Mouse (Mus musculus) megakaryocyte progenitor cell, adult 5-6 weeks (primary cell): ENCODE results near the gene Fbxw5. TPM values are rescaled to one million over a fixed set of nuclear protein-coding genes. Genes with fewer than 3 reads are reported as not detected.
A peak's percentile ranks its signal among the peaks of the same experiment; 100 is the strongest.

Source experiments
- ATAC-seq: replicated peaks from 2 replicates; pipeline ENCODE4 v1.8.0; 2016; ENCODE audit warnings: mild to moderate bottlenecking, moderate TSS enrichment, inconsistent platforms; ENCODE audit not compliant: poor library complexity
- total RNA-seq, 2 experiments: library from RNA; stranded (forward) in 1 of 2; stranded (reverse) in 1 of 2; fragments of 157-497, 149-512 nt in 1 of 2; fragments of 200-1000 nt in 1 of 2; gene quantifications; 2 replicates each; pipeline versions ENCODE4 v1.2.3 to v1.2.4; 2015 to 2017

The Fbxw5 gene
- total RNA-seq (2015) (27.1 and 27.6 TPM in 2 replicates), total RNA-seq (2017) (25.1 and 27.4 TPM in 2 replicates)

- ATAC-seq, result peak; percentile 84
Measured at GRCm38 (mm10) chr2:25500576-25501405, at the start of gene Fbxw5. Gene Fbxw5, plus strand, starts transcription at chr2:25500750.

DNA sequence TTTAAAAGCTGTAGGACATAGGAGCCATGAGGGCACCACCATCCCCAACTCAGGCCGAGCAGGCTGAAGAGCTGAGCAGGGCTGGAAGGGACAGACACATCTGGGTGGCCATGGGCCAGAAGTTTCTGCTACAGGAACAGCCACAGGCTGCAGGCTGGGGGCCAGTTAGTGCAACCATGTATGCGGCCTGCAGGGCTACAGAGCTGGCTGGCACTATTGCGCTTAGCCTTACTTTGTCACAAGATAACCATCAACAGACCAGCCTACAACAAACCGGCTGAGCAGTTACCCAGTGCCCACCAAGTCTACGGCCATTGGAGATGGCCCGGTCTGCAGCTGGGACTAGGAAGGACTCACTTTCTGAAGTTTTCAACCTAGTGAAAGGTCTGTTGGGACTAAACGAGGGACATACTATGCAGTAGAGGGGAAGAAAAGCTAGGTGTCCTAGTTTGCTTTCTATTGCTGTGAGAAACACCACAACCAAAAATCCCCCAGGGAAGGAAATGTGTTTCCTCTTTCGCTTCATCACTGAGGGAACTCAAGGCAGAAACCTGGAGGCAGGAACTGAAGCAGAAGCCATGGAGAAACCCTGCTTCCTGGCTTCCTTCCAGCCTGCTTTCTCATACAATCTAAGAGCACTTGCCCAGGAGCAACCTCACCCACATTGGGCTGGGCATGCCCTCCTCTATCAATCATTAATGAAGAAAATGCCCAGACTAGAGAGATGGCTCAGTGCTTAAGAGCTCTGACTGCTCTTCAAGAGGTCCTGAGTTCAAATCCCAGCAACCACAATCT lies 49.5 kb upstream of the Fbxw5 start:
- peak; percentile 70 for ATAC-seq

GRCm38 (mm10) chr2:25452951-25453350 lies 47.6 kb upstream of the Fbxw5 start:
- no peak for ATAC-seq

DNA sequence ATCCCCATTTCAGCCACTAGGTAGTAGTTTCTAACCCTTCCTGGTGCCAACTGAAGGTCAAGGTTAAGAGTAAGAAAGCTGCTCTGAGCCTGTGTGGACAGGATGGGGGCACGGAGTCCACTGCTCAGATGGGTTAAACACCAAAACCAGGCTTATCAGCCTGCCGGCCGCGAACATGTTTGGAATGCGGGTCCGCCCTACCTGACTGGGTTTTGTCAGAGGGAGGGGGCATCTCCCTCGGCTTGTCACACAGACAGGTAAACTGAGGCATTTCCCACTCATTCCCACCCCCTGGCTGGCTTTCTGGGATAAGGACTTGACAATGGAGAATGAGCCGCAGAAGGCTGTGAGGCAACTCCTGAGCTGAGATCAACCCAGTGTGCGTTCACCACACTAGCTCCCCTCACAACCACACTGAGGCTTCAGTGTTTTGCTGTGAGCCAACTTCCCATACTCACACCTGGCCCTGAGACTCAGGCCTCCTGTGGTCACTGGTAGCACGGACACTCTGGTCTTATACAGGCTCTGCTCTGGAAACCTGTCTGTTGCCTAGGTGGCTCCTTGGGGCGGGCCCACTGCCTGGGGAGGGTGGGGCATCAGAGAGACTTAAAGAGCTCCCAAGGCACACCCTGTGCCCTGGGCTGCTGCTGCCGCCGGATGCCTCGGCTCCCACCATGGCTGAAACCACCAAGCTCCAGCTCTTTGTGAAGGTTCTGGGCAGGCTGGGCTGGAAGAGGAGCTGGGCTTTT lies 44.2 kb upstream of the Fbxw5 start, which contains the start of gene Clic3:
Gene Clic3, plus strand, starts transcription at position 634 of the 749 bp plus-strand sequence.
- no peak for ATAC-seq

DNA sequence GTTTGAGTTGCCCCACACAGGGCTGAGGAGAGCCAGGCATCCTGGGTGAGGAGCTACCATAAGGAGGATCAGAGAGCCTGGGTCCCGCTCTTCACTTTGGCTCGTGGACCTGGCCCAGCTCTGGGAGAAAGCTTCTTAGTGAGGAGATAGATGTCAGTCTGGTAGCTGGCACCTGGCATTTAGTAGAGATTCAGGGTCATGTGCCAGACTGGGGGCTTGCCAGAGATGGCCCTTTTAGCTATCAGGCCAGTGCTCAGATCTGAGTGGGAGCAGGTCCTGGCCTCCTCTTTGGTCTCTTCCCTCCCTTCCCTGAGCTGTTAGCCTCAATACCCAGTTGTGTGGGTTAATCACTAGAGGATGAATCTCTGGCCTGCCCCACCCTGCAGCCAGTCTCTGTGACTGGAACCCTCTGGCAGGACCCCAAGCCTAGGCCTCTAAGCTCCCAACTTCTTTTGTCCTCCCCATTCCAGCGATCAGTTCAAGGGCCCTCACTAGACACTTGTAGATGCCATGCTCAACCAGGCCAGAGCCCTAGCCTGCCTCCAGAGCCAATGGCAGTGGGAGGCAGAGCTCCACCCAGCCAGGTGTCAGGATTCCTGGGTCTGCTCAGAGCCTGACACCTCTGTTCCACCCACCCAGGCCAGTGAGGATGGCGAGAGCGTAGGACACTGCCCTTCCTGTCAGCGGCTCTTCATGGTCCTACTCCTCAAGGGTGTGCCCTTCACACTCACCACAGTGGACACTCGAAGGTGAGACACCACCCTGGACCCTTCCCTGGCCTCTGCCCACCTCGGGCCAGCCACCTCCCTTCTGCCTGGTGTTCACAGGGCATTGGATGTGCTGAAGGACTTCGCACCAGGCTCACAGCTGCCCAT lies 43.3 kb upstream of the Fbxw5 start:
- ATAC-seq, result no peak

GRCm38 (mm10) chr2:25458911-25459310 lies 41.6 kb upstream of the Fbxw5 start:
- peak; percentile 32; the same call in 1 of the 2 replicates for ATAC-seq

DNA sequence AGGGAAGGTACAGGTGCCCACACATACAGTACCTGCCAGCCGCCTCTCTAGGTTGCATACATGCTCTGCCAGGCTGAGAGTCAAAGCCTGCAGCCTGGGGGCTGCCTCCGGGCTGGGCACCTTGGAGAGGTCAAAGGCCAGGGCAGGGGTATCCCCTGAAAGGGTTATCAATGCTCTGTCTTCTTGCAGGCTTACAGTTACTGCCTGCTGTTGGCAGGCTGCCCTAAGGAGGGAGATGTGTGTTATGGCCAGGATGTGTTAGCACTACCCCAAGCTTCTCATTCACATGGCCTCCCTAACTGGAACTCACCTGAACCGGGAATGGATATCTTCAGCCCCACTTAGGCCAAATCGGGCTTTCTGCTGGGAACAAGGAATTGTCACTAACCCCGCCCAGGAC lies 40.4 kb upstream of the Fbxw5 start:
- no peak for ATAC-seq

DNA sequence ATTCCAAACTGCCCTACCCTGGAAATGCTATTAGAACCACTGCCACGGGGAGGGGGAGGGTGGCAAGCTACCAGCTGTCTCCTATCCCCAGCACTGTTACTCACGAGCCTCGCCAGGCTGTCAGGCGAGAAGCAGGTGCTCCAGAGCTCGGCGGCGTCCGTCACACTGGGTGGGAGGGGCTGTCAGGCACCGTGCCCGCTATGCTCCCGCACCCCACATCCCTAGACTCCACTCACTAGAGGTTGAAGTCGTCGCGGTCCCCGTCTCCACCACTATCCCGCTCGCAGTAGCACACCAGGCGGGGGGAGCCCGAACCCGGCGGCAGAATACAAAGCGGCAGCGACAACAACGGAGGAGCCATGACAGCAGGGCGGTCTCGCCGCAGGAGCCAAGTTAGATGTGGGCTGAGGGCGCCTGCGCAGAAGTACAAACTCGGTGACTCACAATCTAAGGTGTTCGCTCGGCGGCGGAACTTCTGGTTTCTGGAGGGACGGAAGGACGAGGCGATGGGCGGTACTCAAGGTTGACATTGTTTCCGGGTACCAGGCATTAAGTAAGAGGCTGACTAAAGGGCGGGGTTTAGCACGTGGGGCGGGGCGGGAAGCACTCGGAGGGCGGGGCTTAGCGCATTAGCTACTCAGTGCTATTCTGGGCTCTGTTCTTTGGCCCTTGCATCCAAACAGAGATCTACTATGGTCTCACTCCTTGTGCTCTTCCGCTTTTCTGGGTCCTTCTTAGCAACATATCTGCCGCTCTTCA lies 39.8 kb upstream of the Fbxw5 start, which contains the start of gene Paxx:
Gene Paxx, minus strand, starts transcription at position 544 of the 759 bp plus-strand sequence.
- peak; percentile 83 for ATAC-seq

GRCm38 (mm10) chr2:25461407-25461806 lies 39.1 kb upstream of the Fbxw5 start:
- no peak for ATAC-seq

GRCm38 (mm10) chr2:25463630-25464029 lies 36.9 kb upstream of the Fbxw5 start:
- no peak for ATAC-seq

- no peak for ATAC-seq
Measured at GRCm38 (mm10) chr2:25465256-25465655, 35.3 kb upstream of the Fbxw5 start.

DNA sequence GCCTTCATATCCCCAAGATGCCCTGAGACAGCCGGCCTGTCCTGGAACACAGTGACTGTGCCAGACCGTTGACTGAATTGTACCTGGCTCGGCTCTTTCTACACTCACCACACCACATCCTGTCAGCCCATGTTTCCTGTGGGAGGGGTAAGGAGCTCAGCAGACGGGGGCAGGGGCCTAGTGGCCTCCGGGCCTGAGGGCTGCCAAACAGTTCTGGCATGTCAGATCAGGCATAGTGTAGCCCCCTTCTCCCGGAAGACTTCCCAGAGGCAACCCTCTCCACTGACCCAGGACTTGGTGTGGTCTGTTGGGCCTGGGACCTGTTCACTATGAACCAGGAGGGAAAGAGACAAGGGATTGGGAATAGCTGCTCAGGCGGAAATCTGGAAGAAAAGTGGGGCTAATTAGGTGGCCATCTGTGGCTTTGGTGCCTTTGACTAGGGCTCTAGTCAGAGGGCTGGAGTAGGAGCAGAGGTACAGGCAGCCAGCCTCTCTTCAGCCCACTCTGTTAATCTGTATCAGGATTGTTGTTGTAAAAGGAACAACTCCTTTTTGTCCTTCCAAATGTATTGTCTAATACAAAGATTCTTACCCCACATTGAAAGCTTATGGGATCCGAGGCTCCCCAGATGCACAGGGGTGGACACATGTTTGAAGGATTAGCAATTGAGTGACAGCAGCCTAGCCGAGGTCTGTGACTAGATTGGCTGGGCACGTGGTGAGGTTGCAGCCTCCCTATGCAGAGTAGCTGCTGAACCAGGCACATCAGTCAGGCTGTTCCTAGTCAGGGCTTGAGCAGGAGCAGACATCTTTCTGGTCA lies 34.5 kb upstream of the Fbxw5 start:
- ATAC-seq, result peak; percentile 72

DNA sequence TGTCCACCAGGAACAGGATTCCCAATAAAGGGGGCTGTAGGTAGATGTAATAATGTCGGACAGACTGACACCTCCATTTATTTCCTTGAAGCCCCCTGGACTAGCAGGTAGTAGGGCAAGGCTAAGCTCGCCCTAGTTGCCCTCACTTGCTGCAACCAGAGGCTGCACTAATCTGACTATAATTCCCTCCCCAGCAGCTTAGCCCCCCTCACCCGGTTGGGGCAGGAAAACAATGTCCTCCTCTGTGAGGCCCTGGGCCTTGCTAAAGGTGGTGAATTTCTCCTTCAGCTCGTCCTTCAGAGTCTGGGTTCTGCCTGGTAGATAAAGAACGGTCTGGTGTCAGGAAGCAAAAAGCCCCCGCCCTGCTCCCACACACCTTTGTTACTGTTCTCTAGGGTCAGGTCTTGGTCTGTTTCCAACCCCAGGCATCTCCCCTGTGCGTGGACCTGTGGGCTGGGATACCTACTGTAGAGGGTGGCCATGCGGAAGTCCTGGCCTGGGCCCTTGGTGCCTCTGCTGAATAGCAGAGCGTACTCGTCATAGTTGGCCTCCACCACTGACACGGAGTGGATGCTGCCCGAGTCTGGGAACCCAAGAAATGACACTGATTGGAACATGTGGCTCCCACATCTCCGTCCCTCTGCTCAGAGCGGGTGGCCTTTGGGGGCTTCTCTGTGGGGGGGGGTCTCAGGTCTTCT lies 32.8 kb upstream of the Fbxw5 start:
- ATAC-seq, result no peak

GRCm38 (mm10) chr2:25468962-25469915 lies 31.3 kb upstream of the Fbxw5 start:
- no peak for ATAC-seq

DNA sequence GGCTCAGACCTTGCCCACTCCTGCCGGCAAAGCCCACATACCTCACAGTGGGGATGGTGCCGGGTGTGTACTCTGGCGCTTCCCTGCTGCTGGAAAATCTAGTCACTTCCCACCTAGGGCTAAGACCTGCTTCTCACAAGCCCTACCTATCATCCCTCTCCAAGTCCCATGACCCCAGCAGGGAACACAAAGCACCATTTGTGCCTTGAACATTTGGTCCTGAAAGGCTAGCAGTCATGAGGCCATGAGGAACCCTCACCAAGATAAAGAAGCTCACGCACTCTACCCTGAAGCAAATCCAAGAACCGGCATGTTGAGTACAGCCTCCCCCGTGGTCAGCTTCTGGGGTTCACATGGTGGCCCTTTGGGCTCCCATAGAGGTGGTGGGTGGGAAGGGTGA lies 30.6 kb upstream of the Fbxw5 start, which contains the start of gene Ptgds:
Gene Ptgds, minus strand, starts transcription at position 78 of the 400 bp plus-strand sequence.
- ATAC-seq, result no peak

DNA sequence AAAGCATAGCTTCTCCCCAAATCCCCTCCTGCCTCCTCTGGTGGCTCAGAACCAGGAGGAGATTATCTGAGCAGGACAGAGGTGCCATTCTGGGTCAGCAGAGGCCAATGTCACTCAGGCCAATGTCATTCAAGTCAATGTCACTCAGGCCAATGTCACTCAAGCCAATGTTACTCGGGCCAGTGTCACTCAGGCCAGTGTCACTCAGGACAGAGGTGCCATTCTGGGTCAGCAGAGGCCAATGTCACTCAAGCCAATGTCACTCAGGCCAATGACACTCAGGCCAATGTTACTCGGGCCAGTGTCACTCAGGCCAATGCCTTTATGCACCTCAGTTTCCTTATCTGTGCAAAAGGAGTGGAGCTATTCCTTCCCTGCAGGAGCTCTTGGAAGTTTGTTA lies 28.0 kb upstream of the Fbxw5 start:
- no peak for ATAC-seq

DNA sequence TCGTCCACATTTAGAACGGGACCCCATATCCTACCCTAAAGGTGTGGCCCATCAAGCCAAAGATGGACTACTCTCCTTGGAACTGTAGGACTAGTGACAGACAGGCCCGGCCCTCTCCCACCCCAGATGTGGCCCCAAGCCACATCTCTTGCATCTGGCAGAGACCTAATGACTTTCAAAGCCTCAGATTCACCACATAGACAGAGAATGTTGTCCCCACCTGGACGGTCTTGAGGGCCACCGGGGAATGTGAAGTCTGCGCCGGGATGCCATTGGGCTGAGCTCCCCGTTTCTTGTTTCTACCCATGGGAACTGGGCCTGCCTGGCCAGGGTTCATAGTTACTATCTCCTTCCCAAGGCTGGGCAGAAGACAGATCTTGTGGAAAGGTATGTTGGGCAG lies 23.0 kb upstream of the Fbxw5 start:
- no peak for ATAC-seq
